Mouse (Mus musculus) stomach, postnatal 0 days (tissue): ENCODE measurements around the gene Rpl7a.

ENCODE experiments used
- CTCF ChIP-seq: IDR thresholded peaks from 2 replicates; pipeline ENCODE4 v1.5.1; 2016; ENCODE audit warnings: antibody characterized with exemption, low read depth, mild to moderate bottlenecking, moderate library complexity
- EP300 ChIP-seq: optimal IDR thresholded peaks from 2 replicates; pipeline ENCODE3; 2016; ENCODE audit warnings: antibody characterized with exemption

- no peak for TF ChIP-seq CTCF
- TF ChIP-seq EP300, result no peak
Observed at GRCm38 (mm10) chr2:26862856-26863255, 47.7 kb upstream of the Rpl7a start.
